Mouse (Mus musculus): ENCODE measurements around the gene Cybc1.

Gene Cybc1

DNA sequence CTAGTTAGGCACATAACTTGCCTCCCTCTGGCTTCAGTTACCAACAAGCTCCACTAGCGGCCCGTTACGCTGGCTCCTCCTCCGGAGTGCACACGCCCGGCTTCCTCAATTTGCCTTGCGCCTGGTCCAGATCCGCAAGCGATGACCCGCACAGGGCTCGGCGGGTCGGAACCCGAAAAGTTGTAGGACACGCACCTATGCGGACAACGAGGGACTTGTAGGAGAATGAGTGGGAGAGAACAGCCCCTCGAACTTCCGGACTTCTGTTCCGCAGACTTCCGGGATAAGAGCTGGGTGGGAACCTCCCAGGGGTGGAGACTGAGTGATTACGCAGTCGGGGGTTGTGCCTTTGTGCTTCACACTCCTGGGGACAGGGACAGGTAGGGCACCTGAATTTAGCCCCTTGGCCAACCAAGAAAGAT is at the start of gene Cybc1:
Gene Cybc1 (minus strand): TSS at position 305 of the 422 bp plus-strand sequence.
- peak; percentile 62 to 64 for DNase-seq (ENCODE audit: low spot score in 2 of 2)

DNA sequence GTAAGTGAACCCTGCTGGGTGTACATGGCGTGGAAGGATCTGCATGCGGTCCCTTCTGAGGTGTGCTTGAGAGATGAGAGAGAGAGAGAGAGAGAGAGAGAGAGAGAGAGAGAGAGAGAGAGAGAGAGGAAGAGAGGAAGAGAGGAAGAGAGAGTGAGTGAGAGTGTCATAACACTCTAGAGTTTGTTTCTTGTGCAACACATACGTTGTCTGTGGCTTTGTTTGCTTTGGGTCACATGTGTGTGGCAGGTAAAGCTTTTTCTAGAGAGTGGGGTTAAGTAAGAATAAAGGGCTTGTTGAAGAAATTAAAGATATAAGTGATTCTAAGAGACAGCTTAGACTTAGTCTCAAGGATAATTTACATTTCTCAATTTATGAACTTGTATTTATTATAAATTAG is 48.9 kb upstream of the Cybc1 start:
- no peak for DNase-seq (ENCODE audit: low spot score in 2 of 2)

DNA sequence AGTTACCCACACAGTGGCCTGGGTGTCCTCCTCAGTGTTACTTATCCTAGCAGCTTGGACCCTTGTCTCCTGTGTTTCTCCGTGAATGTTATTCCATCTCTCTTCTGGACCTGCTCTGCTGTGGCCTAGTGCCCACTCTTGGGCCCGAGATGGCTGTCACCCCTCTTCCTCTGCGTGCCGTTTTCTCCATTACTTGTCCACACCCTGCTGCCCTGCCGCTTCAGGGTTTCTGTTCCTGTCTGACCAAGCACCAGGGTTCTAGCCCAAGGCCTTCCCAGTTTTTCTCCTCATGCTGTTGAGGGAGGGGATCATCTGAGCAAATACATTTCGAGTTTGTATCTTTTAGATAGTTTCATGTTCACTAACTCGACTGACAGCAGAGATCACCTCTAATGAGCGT is 48.4 kb upstream of the Cybc1 start:
- DNase-seq (ENCODE audit: low spot score in 2 of 2): no peak

DNA sequence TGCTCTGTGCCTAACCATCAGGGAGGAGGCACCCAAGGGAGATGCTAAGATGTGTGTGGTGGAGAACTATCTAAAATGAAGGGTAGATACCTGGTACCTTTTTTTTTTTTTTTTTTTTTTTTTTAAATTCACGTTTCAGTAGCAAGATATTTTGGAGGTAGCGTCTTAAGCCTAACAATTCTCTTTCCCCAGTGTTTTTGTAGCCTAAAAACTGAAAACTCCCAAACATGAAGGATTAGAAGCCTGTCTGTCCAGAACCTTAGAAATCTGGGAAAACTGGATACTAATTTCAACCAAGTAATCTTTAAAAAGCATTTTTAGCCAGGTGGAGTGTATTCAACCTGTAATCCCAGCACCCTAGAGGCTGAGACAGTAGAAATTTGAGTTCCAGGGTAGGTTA is 32.0 kb upstream of the Cybc1 start:
- DNase-seq (ENCODE audit: low spot score in 2 of 2): no peak

DNA sequence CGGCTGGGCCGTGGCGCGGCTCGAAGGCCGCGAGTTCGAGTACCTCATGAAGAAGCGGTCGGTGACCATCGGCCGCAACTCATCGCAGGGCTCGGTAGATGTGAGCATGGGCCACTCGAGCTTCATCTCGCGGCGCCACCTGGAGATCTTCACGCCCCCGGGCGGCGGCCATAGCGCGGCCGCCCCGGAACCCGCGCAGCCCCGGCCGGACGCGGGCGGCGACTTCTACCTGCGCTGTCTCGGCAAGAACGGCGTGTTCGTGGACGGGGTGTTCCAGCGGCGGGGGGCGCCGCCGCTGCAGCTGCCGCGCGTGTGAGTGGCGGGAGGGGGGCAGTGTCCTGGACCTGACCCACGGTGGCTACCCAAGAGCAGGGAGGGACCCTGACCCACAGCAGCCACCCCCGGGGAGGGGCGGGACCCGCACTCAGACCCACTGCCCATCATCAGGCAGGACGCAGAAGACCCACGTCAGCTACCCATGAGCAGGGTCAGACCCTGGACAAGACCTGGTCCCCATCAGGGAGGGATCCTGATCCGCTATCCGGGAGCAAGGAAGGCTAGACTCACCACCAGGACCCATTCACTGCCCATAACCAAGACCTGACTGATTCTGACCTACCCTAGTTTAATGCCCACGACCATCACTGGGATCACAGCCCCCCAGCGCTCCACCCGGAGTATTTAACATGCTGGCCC is 31.2 kb upstream of the Cybc1 start:
- DNase-seq (ENCODE audit: low spot score in 2 of 2): peak in 1 of 2 experiments; percentile 28

DNA sequence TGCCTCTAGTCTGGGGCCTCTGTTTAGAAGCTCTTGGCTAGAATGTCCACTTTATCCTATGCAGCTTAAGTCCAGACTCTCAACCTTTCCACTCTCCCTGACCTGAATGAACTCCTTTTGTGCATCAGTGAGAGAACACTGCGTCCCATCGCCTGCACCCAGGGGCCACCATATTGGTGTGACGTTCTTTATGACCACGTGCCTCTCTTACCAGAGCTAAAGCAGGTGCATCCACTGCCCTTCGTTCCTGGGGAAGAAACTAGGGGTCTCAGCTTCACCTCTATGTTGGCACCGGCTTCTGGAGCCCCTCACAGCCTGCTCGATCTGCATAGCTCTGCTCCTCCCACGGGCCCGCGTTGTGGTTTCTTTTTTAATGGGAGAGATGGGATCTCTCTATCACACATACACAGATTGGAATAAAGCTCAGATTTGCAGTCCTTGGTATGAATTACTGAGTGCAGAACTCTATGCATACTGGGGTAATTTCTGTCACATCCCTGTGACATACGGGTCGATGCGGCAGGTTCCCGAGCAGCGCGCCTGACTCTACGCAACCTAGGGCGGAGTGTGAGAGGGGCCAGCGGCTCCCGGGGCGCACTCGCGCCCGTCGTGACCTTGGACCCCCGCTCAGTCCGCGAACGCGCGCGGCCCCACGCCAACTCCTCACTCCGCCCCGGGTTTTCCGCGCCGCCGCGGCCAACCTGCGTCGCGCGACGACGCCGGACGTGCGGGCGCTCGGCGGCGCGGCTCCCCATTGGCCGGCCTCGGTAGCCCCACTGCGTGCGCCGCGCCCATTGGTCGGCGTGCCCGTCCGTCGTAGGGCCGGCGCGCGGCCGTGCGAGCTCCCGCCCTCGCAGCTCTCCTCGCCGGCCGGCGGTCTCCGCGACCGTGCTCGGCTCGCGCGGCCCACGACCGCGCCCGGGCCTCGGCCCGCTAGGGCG is 30.3 kb upstream of the Cybc1 start, which contains the start of gene Foxk2:
Gene Foxk2 (plus strand): TSS at position 831 of the 941 bp plus-strand sequence.
- DNase-seq (ENCODE audit: low spot score in 2 of 2): peak; percentile 91 to 93

DNA sequence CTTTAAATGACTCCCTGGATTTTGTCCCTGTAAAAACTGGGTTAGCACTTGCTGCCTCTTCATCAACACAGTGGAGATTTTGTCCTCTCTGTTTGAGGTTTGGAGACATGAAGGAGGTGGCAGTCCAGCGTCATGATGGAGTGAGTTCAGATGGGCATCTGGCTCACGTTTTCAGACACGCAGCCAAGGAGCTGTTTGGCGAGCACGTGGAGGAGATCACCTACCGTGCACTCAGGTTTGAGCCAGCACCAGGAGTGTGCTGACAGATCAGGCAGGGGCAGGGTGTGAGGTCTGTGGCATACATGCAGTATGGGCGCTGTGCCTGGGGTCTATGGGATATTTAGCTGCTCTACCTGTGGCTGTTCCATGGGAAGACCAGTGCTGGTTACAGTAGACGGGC is 21.1 kb upstream of the Cybc1 start:
- no peak for DNase-seq (ENCODE audit: low spot score in 2 of 2)

DNA sequence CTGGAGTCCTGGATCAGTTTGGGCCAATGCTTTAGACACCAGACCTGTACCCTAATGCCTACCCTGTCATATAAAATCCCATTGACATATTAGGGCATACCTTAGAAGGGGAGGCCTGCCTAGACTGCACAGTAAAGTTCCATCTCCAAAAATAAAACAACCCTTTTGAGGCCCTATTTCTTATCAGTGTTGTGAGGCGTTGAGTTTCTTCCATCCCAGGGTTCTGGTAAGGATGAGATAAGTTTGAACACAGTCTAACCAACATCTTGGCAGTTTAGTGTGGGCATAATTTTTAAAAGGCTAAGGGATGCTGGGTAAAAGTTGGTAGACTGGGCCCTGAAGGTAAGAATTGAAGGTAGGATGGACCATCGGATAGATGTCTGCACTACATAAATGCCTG is 10.5 kb upstream of the Cybc1 start:
- DNase-seq (ENCODE audit: low spot score in 2 of 2): no peak

DNA sequence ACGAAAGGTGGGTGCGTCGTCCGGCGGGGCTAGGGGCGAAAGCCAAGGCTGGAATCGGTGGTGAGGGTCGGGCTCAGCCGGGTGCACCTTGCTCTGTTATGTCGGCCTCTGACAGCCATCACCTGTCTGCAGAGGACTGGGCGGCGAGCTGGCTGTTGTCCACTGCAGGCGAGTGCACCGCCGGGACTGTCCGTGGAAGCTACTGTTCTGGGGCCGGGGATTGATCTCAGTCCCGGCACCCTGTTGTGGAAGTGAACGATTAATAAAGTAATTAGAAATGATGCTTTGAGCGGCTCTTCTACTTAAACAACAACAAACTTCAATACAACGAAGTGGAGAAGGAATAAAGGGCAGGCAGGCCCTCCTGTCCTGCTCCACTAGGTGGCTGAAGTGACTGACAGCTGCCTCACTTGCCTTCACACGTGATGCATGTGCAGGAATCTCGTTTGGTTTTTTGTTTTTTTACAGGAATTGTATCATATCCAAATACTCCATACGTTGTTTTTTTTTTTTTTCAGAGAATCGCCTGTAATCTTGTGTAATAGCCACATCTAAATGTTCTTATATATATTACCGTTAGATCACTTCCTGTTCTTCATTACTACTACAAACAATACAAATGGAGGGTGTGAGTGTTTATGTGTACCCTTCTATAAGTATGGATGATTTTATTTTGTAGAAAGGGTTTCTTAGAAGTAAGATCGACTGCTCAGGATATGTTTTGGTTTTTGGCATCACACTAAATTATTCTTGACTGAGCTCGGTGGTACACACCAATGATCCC is 8.4 kb upstream of the Cybc1 start:
- no peak for DNase-seq (ENCODE audit: low spot score in 2 of 2)

DNA sequence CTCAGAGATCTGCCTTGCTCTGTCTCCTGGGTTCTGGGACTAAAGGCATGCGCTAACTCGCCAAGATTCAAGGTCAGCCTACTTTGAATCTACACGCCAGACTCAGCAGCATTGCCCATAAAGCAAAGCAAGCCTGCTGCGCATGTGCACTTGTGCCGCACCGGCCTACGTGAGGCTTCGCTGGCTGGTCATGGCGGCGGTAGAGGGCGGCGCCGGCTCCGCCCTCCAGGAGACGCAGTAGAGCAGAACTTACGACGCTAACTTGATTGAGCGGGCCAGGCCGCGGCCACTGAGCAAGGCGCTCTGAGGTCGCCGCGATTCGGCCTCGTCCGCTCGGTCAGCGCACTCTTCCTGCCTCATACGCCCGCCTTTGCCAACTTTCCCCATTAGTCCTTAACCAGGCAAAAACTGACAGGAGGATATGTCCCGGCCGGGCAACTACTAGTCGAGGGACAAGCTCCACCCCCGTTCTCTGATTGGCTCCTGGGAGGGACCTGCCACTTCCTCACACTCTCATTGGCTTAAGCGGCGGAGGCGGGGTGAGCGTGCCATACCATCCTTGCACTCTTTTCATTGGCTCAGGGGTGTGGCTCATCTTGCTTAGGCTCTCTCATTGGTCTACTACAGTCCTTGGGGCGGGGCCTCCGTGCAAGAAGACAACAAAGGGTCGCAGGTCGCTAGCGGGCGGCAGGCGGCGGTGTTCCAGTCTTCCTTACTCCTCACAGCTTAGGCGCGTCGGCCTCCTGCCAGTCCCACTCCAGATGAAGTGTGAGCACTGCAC is 7.6 kb upstream of the Cybc1 start, which contains the start of gene Narf:
Gene Narf (plus strand): TSS at position 690 of the 781 bp plus-strand sequence.
- peak; percentile 98 to 99 for DNase-seq (ENCODE audit: low spot score in 2 of 2)

DNA sequence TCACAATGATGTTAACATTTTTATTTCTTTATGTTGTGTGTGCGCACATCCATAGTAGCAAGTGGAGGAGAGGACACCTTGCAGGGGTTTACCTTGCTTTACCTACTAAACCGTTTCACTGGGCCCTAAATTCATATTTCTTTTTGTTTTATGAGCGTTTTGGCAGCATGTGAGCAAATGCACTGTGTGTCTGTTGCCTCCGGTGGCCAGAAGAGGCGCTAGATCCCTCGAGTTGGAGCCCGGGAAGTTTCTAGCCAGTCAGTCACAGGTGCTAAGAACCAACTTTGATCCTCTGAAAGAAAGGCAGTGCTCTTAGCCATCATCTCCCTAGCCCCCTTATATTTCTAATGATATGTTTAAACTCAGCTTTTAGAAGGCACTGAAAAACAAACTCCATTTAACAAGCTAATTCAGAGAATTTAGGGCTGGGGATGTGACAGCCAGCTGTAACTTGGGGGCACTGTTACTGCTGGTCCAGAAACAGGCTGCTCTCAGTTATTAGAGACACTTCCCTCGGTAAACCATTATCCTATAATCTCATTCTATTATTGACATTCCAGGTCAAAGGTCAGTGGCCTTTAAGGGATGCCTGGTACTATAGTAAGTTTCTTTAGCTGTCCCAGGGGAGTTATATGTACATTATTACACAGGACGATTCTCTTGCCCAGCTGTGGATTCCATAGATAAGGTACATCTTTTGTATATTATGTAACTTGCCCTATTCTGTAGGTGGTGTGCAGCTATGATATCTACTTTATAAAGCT is 6.5 kb upstream of the Cybc1 start:
- no peak for DNase-seq (ENCODE audit: low spot score in 2 of 2)

DNA sequence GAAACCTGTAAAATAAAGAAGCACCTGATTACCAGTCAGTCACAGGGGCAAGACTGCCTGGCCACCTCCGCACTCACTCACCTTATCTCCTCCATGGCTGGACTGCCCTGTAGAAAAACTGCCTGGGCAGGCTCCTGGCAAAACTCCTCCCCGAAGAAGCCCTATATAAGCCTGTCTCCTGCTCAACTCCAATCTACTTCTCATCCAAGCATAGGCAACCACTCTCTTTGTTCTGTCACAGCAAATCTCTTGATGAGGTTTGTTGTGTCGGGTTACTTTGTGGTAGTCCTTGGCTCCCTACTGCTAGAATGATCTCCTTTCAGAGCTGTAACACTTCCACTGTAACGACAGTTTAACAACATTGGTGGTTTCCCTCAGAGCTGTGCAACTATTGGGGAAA is 3.6 kb upstream of the Cybc1 start:
- DNase-seq (ENCODE audit: low spot score in 2 of 2): no peak

DNA sequence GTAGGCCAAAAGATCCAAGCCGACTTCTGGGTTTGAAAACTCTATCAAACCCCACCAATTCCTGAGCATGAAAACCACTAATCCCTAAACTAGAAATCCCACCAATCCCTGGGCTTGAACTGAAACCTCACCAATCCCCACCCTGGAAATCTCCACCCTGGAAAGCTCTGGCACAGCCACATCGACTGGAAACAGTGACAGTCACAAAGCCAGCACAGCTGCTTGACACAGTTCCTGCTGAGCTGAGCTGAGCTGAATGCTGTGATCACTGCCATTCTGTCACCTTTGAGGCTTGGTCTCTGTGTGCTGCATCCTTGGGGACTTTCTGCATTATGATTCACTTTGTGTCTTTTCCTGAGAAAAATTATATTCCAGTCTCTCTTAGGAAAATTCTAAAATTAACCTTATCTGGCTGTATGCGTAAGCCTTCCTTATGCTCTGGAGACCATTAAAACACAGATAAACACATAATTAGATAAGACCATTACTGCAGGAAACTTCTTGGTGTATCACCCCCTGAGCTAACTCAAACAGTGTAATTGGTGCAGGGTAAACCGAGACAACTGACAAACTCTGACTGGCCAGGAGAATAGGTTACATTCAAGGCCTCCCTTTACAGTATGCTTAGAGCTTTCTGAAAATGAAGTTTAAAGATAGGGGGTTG is 2.6 kb upstream of the Cybc1 start:
- DNase-seq (ENCODE audit: low spot score in 2 of 2): no peak

DNA sequence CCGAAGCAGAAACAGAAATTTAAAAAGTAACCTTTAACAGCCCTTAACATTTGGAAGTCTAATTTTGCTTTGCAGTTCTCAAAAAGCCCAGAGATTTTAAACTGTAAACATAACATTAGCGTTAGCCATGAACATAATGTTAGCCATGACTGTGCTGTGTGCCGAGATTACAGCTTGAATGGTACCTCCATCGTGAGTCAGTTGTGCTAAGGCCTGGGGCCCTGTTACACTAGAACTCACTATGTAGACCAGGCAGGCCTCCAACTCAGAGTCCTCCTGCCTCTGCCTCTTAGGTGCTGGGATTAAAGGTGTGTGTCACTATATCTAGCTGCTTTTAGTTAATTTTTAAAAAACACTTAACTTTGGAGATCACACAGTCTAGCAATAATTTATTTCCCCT is 2.1 kb upstream of the Cybc1 start:
- no peak for DNase-seq (ENCODE audit: low spot score in 2 of 2)

DNA sequence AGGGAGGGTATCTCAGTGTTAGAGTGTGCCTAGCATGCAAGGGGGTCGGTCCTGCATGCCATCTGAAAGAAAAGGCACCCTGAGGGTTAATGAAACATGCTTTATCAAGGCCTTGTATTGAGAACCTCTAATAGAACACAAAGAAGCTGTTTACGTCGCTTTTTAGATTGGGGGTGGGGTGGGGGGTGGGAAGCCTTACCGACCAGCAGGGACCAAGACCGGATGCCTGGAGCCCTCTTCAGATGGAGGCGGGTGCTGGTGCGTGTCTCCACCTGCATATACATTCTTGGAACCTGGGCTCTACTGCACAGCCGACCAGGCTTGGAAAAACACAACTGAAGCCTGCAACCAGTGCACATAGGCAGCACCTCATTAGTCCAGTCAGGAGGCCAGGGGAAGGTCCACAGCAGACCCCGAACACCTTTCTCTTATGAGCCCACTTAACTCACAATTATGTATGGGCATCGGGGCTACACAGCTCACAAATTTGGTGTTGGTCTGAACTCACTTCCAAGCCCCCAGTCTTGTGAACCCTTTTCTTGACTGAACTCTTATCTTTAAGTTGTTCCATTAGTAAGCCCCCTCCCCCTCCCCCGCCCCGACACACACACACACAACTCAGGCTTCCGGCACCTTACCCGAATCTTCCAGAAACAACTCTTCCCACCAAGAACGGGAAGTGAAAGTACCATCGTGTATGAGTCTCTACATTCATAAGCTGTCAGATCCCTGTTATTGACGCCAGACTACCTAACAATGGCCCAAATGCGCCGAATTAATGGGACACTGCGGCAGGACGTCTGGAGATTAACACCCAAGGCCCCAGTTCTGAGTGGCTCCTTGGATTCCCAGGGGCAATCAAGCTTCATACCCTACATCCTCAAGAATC is 749 bp downstream of the Cybc1 start:
- DNase-seq (ENCODE audit: low spot score in 2 of 2): no peak

DNA sequence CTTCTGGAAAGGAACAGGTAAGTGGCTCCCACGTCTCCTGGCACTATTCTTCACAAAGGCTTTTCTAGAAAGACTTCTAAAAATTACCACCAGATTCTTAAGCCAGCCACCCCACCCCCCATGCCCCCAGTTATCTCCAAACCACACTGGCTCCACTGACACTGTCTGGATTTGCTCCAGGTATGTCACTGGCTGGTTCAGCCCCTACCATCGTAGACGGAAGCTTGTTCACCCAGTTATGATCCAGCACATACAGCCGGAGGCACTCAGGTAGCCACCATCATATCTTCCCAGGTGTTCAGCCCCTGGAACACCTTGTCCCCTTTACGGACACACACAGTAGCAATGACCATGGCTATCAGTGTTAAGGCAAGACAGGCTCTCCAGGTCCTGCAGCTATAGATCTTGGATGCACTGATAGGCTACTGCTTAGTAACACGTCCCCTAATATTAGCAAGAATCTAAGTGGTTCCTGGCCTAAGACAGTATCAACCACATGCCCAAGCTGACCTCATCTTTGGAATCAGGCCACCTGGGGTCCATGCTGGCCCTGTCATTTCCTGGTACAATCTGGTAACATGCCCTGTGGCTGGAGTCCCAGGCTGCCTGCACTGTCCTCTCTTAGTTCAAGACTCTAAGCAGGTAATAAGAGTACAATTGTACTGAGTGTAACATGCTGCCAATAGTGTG is 7.7 kb downstream of the Cybc1 start:
- DNase-seq (ENCODE audit: low spot score in 2 of 2): no peak

DNA sequence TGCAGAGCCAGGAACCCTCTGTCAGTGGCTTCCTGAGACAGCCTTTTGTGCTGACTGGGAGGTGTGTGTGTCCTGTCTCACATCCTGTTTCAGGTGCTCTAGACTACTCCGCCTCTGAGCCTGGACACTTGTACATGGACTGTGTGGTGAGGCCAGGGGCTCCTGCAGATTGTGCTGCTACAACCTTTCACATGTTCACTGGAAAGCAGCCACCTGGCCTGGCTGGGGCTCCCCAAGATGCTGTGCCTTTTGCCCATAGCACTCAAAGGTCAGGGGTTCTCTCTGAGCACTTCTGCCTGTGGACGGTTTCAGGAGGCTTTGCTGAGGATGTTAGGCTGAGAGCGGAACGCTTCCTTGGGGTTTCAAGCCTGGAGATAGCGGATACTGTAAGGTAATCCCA is 8.4 kb downstream of the Cybc1 start:
- no peak for DNase-seq (ENCODE audit: low spot score in 2 of 2)

DNA sequence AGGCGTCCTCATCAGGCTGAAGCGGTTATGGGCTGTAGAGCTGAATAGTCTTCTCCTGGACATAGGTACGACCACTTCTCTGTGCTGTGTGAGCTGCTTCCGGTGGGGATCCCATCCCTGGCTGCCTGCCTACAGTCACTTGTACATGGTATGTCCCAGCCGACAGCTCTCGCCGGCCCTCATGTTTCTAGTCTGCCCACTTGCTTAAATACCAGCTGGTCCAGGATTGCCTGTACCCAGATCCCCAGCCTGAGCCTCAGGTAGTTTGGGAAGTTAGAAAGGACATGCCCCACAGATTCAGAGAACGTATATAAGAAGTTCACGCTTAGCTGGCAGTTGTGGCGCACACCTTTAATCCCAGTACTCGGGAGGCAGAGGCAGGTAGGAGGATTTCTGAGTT is 9.3 kb downstream of the Cybc1 start:
- no peak for DNase-seq (ENCODE audit: low spot score in 2 of 2)

Measured in urinary bladder, postnatal 4 days (tissue).